Mouse (Mus musculus): Measurements from ENCODE around the gene Lrrc75a. TPM values are rescaled to one million over a fixed set of nuclear protein-coding genes. Genes with fewer than 3 reads are reported as not detected.
A peak's percentile ranks its signal among the peaks of the same experiment; 100 is the strongest.

Gene Lrrc75a
- polyA plus RNA-seq (2015; fragmentation: Nextera tagmentation; extraction: Ambion mirVana) = 14.9 and 15.5 TPM in 2 replicates

GRCm38 (mm10) chr11:62647661-62648590 lies at the start of gene Lrrc75a:
Gene Lrrc75a, minus strand, starts transcription at chr11:62648523.
- WGBS = under 1% methylated on average over 64 of the region's 86 CpGs
- Histone ChIP-seq H3K4me1 (peaks cover 56% of the 10 kb centered on the region), H3K4me3 (peak within 1 kb of the TSS; percentile 76)

GRCm38 (mm10) chr11:62695126-62695525 lies 46.8 kb upstream of the Lrrc75a start:
- Histone ChIP-seq H3K9ac (no peak overlapping the region), H3K36me3 (no peaks in the 10 kb centered on the region), H3K9me3 (no peaks in the 10 kb centered on the region), H3K4me2 (replicated peaks) (no peak overlapping the region), H3K4me1 (no peaks in the 10 kb centered on the region), H3K4me3 (no peak overlapping the region), H3K27ac (no peak overlapping the region), H3K27me3 (no peaks in the 10 kb centered on the region)
- ATAC-seq (ENCODE audit: low FRiP score, low read depth) = no peak
- 94% methylated on average over 8 of the region's 8 CpGs for WGBS

More at GRCm38 (mm10) chr11:62647661-62648590, at the start of gene Lrrc75a:
- Histone ChIP-seq H3K27ac (peak within 1 kb of the TSS; percentile 87), H3K9me3 (no peaks in the 10 kb centered on the region), H3K9ac (peak within 1 kb of the TSS; percentile 85), H3K36me3 (peaks cover 17% of the 10 kb centered on the region), H3K4me2 (replicated peaks) (peak within 1 kb of the TSS; percentile 92), H3K27me3 (no peaks in the 10 kb centered on the region)
- ATAC-seq (ENCODE audit: low FRiP score, low read depth) = peak; percentile 20; the same call in 1 of the 2 replicates

- no peaks in the 10 kb centered on the region for H3K4me1 ChIP-seq
- no peak overlapping the region for H3K9ac ChIP-seq
- no peaks in the 10 kb centered on the region for H3K27me3 ChIP-seq
- no peak overlapping the region for H3K27ac ChIP-seq
- no peaks in the 10 kb centered on the region for H3K9me3 ChIP-seq
- H3K4me3 ChIP-seq = no peak overlapping the region
- H3K36me3 ChIP-seq = no peaks in the 10 kb centered on the region
- 24% methylated on average over 11 of the region's 11 CpGs for WGBS
- peak; percentile 72; the same call in 1 of the 2 replicates for ATAC-seq (ENCODE audit: low FRiP score, low read depth)
- H3K4me2 ChIP-seq (replicated peaks) = no peak overlapping the region
These were observed 45.2 kb upstream of the Lrrc75a start for GRCm38 (mm10) chr11:62693299-62694184.

- no peaks in the 10 kb centered on the region for H3K36me3 ChIP-seq
- no peak overlapping the region for H3K27ac ChIP-seq
- H3K27me3 ChIP-seq = no peaks in the 10 kb centered on the region
- 87% methylated on average over 3 of the region's 3 CpGs for whole genome bisulfite sequencing
- H3K4me3 ChIP-seq = no peak overlapping the region
- no peak for ATAC-seq (ENCODE audit: low FRiP score, low read depth)
- H3K9me3 ChIP-seq = no peaks in the 10 kb centered on the region
- H3K4me1 ChIP-seq = no peaks in the 10 kb centered on the region
- H3K4me2 ChIP-seq (replicated peaks) = no peak overlapping the region
- no peak overlapping the region for H3K9ac ChIP-seq
These were observed 43.3 kb upstream of the Lrrc75a start for GRCm38 (mm10) chr11:62691592-62691991.

- Histone ChIP-seq H3K4me1 (0 out of 2 replicates have a peak, but pooled peaks cover 3% of the 10 kb centered on the region), H3K9me3 (no peaks in the 10 kb centered on the region), H3K9ac (no peak overlapping the region), H3K27ac (no peak overlapping the region), H3K36me3 (no peaks in the 10 kb centered on the region), H3K4me3 (no peak overlapping the region), H3K4me2 (replicated peaks) (no peak overlapping the region), H3K27me3 (no peaks in the 10 kb centered on the region)
- 82% methylated on average over 4 of the region's 4 CpGs for WGBS
- ATAC-seq (ENCODE audit: low FRiP score, low read depth) = no peak
These were observed 31.6 kb upstream of the Lrrc75a start for GRCm38 (mm10) chr11:62679954-62680353.

GRCm38 (mm10) chr11:62678778-62679354 lies 30.5 kb upstream of the Lrrc75a start:
- Histone ChIP-seq H3K27ac (no peak overlapping the region), H3K27me3 (no peaks in the 10 kb centered on the region), H3K36me3 (no peaks in the 10 kb centered on the region), H3K4me2 (replicated peaks) (no peak overlapping the region), H3K4me1 (0 out of 2 replicates have a peak, but pooled peaks cover 3% of the 10 kb centered on the region), H3K4me3 (no peak overlapping the region), H3K9ac (no peak overlapping the region), H3K9me3 (no peaks in the 10 kb centered on the region)
- 85% methylated on average over 7 of the region's 7 CpGs for WGBS
- no peak for ATAC-seq (ENCODE audit: low FRiP score, low read depth)

- Histone ChIP-seq H3K9ac (peak overlapping the region; percentile 50; the same call in 1 of the 2 replicates), H3K4me1 (0 out of 2 replicates have a peak, but pooled peaks cover 3% of the 10 kb centered on the region)
- WGBS = 92% methylated on average over 4 of the region's 4 CpGs
These were observed 27.9 kb upstream of the Lrrc75a start for GRCm38 (mm10) chr11:62676290-62676596.

GRCm38 (mm10) chr11:62675480-62676289 lies 27.4 kb upstream of the Lrrc75a start:
- ATAC-seq (ENCODE audit: low FRiP score, low read depth) = peak; percentile 93
- Histone ChIP-seq H3K9ac (peak overlapping the region; percentile 67), H3K9me3 (no peaks in the 10 kb centered on the region), H3K27ac (peak overlapping the region; percentile 55; the same call in 1 of the 2 replicates), H3K4me1 (0 out of 2 replicates have a peak, but pooled peaks cover 3% of the 10 kb centered on the region), H3K4me2 (replicated peaks) (peak overlapping the region; percentile 62), H3K36me3 (no peaks in the 10 kb centered on the region), H3K4me3 (peak overlapping the region; percentile 33), H3K27me3 (no peaks in the 10 kb centered on the region)
- 17% methylated on average over 17 of the region's 17 CpGs for WGBS

More at GRCm38 (mm10) chr11:62676290-62676596, 27.9 kb upstream of the Lrrc75a start:
- Histone ChIP-seq H3K27me3 (no peaks in the 10 kb centered on the region), H3K4me2 (replicated peaks) (no peak overlapping the region), H3K36me3 (no peaks in the 10 kb centered on the region), H3K27ac (0 out of 2 replicates have a peak overlapping the region, but pooled peaks have one; percentile 55), H3K4me3 (no peak overlapping the region), H3K9me3 (no peaks in the 10 kb centered on the region)
- ATAC-seq (ENCODE audit: low FRiP score, low read depth) = no peak

GRCm38 (mm10) chr11:62670006-62670405 lies 21.7 kb upstream of the Lrrc75a start:
- Histone ChIP-seq H3K4me2 (replicated peaks) (no peak overlapping the region), H3K9ac (no peak overlapping the region), H3K36me3 (peaks cover 25% of the 10 kb centered on the region), H3K27ac (no peak overlapping the region), H3K4me1 (no peaks in the 10 kb centered on the region), H3K9me3 (no peaks in the 10 kb centered on the region), H3K4me3 (no peak overlapping the region), H3K27me3 (no peaks in the 10 kb centered on the region)
- WGBS = 84% methylated on average over 6 of the region's 6 CpGs
- ATAC-seq (ENCODE audit: low FRiP score, low read depth) = no peak

GRCm38 (mm10) chr11:62669471-62669870 lies 21.1 kb upstream of the Lrrc75a start:
- no peak for ATAC-seq (ENCODE audit: low FRiP score, low read depth)
- Histone ChIP-seq H3K27ac (no peak overlapping the region), H3K36me3 (peaks cover 30% of the 10 kb centered on the region), H3K9ac (no peak overlapping the region), H3K4me2 (replicated peaks) (no peak overlapping the region), H3K9me3 (no peaks in the 10 kb centered on the region), H3K27me3 (no peaks in the 10 kb centered on the region), H3K4me1 (no peaks in the 10 kb centered on the region), H3K4me3 (no peak overlapping the region)
- 76% methylated on average over 12 of the region's 12 CpGs for WGBS

- Histone ChIP-seq H3K27ac (no peak overlapping the region), H3K27me3 (no peaks in the 10 kb centered on the region), H3K4me2 (replicated peaks) (no peak overlapping the region), H3K36me3 (peaks cover 34% of the 10 kb centered on the region), H3K4me1 (no peaks in the 10 kb centered on the region), H3K9ac (no peak overlapping the region), H3K9me3 (no peaks in the 10 kb centered on the region), H3K4me3 (no peak overlapping the region)
- no peak for ATAC-seq (ENCODE audit: low FRiP score, low read depth)
- WGBS = 94% methylated on average over 5 of the region's 5 CpGs
These were observed 20.7 kb upstream of the Lrrc75a start for GRCm38 (mm10) chr11:62668986-62669385.

Measured in limb, embryonic 13.5 days (tissue).